Mouse (Mus musculus): ENCODE measurements around the gene Rnf224. TPM values are rescaled to one million over a fixed set of nuclear protein-coding genes. Genes with fewer than 3 reads are reported as not detected.

Gene Rnf224
- polyA plus RNA-seq, 1 experiment from 2014 or later = not detected

DNA sequence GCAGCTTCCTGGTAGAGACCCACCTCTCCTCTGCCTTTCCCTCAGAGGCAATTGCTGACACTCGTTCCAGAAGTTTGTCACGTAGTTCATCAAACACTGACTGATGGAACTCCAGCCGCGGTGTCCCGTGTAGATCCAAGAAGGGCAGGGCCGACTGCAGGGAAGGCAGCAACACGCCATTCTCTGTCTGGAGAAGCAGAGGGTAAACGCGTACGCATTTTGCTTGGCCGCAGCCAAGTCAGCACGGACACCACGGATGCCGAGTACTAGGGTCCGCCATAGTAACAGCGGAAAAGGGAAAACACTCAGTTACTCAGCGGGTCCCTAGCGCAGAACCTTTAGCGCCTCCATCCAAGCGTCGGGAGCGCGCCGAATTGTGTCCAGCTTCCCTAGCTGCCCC, 25.9 kb downstream of the Rnf224 start:
- Histone ChIP-seq H3K9ac (peak overlapping the region; percentile 96), H3K27ac (replicated peaks) (peak overlapping the region; percentile 87), H3K36me3 (replicated peaks) (peaks cover 40% of the 10 kb centered on the region), H3K27me3 (peaks cover 4% of the 10 kb centered on the region; the same call in 1 of the 2 replicates), H3K4me3 (replicated peaks) (peak overlapping the region; percentile 95), H3K4me2 (peak overlapping the region; percentile 85), H3K4me1 (replicated peaks) (peaks cover 27% of the 10 kb centered on the region), H3K9me3 (replicated peaks) (no peaks in the 10 kb centered on the region)
- under 1% methylated on average over 24 of the region's 24 CpGs for WGBS (ENCODE audit: insufficient replicate concordance)
- peak; percentile 19 for ATAC-seq (ENCODE audit: insufficient read depth)

DNA sequence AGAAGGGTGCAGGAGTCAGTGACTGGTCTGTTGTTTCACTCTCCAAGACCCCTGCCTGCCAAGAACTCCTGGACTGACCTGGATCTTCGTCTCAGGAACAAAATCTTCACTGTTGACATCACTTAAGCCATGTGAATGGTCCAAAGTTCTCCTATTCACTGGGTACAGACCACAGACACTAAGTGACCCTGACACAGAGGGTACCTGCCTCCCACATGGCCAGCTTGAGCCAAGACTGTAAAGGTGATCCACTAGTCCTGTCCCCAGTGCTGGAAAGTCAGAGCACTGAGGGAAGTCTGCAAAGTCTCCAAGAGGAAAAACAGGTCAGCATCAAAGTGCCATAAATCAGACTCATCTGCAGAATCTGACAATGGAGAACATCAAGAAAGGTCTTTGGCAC, 29.0 kb downstream of the Rnf224 start:
- Histone ChIP-seq H3K36me3 (replicated peaks) (peaks cover 71% of the 10 kb centered on the region), H3K9ac (no peak overlapping the region), H3K4me2 (no peak overlapping the region), H3K27me3 (no peaks in the 10 kb centered on the region), H3K9me3 (replicated peaks) (no peaks in the 10 kb centered on the region), H3K4me3 (replicated peaks) (no peak overlapping the region), H3K27ac (replicated peaks) (no peak overlapping the region), H3K4me1 (replicated peaks) (peaks cover 27% of the 10 kb centered on the region)
- ATAC-seq (ENCODE audit: insufficient read depth) = no peak
- WGBS (ENCODE audit: insufficient replicate concordance) = 71% methylated on average over 1 of the region's 1 CpGs

DNA sequence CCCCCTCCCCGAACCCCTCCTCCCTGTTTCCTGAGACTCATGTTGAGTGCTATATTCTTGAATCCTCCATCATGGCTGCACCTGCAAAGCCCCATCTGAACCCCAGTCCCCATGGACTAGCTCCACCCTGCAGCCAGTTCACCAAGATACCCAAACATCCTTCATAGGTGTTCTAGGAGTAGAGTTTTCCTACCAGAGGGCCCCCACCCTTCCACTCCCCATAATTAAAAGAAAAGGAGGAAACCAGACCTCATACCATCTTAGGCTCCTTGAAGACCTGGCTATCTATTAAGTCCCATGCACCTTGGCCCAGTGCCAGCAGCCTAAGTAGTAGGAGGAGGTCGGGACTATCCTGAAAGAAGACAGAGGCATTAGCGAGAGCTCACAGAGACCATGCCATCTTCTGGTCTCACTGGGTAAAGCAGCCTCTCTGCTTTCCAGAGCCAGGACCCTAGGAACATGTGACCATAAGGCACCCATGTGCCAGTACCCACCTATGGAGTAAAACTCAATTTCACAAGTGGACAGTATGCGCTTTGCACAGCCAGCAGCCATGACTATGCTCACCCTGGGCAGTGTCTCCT, 32.9 kb downstream of the Rnf224 start:
- Histone ChIP-seq H3K27ac (replicated peaks) (no peak overlapping the region), H3K27me3 (no peaks in the 10 kb centered on the region), H3K4me3 (replicated peaks) (no peak overlapping the region), H3K4me2 (no peak overlapping the region), H3K36me3 (replicated peaks) (peaks cover 97% of the 10 kb centered on the region), H3K9me3 (replicated peaks) (no peaks in the 10 kb centered on the region), H3K9ac (no peak overlapping the region), H3K4me1 (replicated peaks) (peaks cover 2% of the 10 kb centered on the region; the same call in 1 of the 2 replicates)
- ATAC-seq (ENCODE audit: insufficient read depth) = 0 out of 2 replicates have a peak, but pooled peaks have one; percentile 27
- 52% methylated on average over 4 of the region's 4 CpGs for WGBS (ENCODE audit: insufficient replicate concordance)

DNA sequence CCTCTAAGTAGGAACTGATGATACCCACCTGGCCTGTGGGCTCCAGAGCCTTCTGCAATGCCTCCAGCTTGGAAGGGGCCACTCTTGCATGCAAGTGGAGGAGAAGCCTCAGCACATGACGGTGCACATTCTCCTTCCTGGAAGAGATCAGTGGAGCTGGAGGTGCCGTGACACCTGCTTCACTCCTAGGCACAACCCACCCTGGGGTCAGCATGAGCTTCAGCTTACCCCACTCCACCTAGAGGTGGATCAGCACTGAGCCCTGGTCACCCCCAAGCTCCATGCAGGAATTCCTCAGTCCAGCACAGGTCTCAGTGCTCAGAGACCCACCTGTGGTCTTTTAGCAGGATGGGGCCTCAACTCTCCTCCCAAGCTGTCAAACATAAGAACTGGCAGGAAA, 36.0 kb downstream of the Rnf224 start:
- H3K4me2 ChIP-seq = no peak overlapping the region
- no peaks in the 10 kb centered on the region for H3K27me3 ChIP-seq
- H3K27ac ChIP-seq (replicated peaks) = no peak overlapping the region
- ATAC-seq (ENCODE audit: insufficient read depth) = no peak
- H3K36me3 ChIP-seq (replicated peaks) = peaks cover 68% of the 10 kb centered on the region
- no peak overlapping the region for H3K9ac ChIP-seq
- no peak overlapping the region for H3K4me3 ChIP-seq (replicated peaks)
- peaks cover 25% of the 10 kb centered on the region for H3K4me1 ChIP-seq (replicated peaks)
- no peaks in the 10 kb centered on the region for H3K9me3 ChIP-seq (replicated peaks)
- 80% methylated on average over 2 of the region's 2 CpGs for WGBS (ENCODE audit: insufficient replicate concordance)

DNA sequence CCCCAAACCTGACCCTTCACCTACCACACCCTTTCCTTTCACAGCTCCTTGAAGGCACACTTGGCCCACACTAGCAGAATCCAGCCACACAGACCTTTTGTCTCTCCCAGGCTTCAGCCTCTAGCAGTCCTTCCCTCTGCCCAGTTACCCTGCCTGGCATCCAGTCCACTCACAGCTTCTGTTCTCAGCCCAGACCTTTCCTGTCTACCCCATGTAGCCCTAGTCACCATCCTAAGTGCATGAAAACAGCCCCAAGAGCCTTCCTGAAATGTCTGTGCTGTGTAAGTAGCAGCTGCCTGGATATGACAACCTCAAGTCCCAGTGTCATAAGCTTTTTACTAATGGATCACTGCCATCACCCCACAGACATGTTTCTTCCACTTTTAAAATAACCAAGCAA, 38.6 kb downstream of the Rnf224 start:
- peaks cover 6% of the 10 kb centered on the region; the same call in 1 of the 2 replicates for H3K27me3 ChIP-seq
- no peak for ATAC-seq (ENCODE audit: insufficient read depth)
- H3K4me3 ChIP-seq (replicated peaks) = no peak overlapping the region
- no peaks in the 10 kb centered on the region for H3K9me3 ChIP-seq (replicated peaks)
- no peak overlapping the region for H3K4me2 ChIP-seq
- H3K4me1 ChIP-seq (replicated peaks) = peaks cover 52% of the 10 kb centered on the region
- peaks cover 42% of the 10 kb centered on the region for H3K36me3 ChIP-seq (replicated peaks)
- no peak overlapping the region for H3K9ac ChIP-seq
- H3K27ac ChIP-seq (replicated peaks) = peak overlapping the region; percentile 77

DNA sequence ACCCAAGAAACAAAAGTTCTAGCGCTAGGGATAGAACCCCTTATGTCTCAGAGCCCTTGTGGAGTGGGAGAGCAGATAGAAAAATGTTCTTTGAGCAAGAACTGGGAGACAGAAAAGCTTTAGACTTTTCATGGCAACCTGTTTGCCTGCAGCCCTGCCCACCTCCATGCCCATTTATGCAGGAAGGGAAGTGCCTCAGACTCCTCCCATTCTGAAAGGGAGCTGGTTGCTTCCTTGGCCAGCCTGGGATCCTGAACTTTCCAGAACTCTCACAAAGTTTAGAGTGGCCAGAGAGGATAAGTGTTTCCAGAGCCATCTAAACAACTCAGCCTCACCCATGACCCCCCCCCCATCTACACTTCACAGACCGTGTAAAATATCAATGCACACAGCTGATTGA, 39.4 kb downstream of the Rnf224 start:
- Histone ChIP-seq H3K36me3 (replicated peaks) (peaks cover 34% of the 10 kb centered on the region), H3K4me2 (peak overlapping the region; percentile 84), H3K4me3 (replicated peaks) (peak overlapping the region; percentile 60; the same call in 1 of the 2 replicates), H3K9me3 (replicated peaks) (no peaks in the 10 kb centered on the region), H3K27me3 (peaks cover 6% of the 10 kb centered on the region; the same call in 1 of the 2 replicates), H3K9ac (no peak overlapping the region), H3K4me1 (replicated peaks) (peaks cover 54% of the 10 kb centered on the region), H3K27ac (replicated peaks) (peak overlapping the region; percentile 77)
- ATAC-seq (ENCODE audit: insufficient read depth) = no peak
- 16% methylated on average over 2 of the region's 2 CpGs for WGBS (ENCODE audit: insufficient replicate concordance)

DNA sequence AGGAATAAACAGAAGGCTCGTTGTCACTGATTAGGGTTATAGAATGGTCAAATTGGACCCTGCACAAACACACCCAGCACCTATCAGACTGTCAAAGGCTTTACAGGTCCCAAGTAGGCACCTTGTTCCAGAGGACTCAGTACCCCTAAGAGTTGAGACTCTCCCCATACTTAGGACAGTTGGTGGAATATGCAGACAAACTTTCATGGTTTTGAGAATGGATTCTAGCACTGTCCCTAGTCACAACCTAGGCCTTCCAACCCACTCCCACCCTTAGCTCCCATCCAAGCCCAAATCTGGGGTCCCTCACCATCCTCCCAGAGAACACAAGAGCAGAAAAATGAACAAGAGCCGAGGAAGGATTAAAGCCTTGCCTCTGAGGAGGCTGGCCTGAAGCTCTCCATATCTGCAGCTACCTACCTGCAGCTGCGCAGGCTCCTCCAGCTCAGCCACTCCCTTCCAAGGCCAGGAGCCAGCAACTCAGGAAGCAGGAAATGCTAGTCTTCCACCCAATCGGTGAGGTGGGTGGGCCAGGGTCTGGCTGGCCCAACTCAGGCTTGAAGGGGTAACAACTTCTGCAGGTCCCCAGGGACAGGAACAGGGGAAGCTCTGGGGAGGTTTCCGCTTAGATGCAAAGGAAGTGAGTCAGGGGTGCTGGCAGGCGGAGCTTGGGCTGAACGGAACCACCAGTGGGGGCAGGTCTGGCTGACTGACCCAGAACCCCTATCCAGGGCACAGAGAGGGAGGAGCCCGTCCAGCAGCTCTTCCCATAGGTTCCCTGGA, 40.2 kb downstream of the Rnf224 start, which contains the start of gene Tor4a:
Gene Tor4a (minus strand): TSS at position 715 of the 783 bp plus-strand sequence.
- Histone ChIP-seq H3K9ac (peak within 1 kb of the TSS; percentile 50), H3K36me3 (replicated peaks) (peaks cover 26% of the 10 kb centered on the region), H3K4me2 (peak within 1 kb of the TSS; percentile 84), H3K4me1 (replicated peaks) (peaks cover 54% of the 10 kb centered on the region), H3K27me3 (peaks cover 6% of the 10 kb centered on the region; the same call in 1 of the 2 replicates), H3K27ac (replicated peaks) (peak within 1 kb of the TSS; percentile 77), H3K9me3 (replicated peaks) (no peaks in the 10 kb centered on the region), H3K4me3 (replicated peaks) (peak within 1 kb of the TSS; percentile 60)
- ATAC-seq (ENCODE audit: insufficient read depth) = peak; percentile 58
- 4% methylated on average over 8 of the region's 8 CpGs for WGBS (ENCODE audit: insufficient replicate concordance)

DNA sequence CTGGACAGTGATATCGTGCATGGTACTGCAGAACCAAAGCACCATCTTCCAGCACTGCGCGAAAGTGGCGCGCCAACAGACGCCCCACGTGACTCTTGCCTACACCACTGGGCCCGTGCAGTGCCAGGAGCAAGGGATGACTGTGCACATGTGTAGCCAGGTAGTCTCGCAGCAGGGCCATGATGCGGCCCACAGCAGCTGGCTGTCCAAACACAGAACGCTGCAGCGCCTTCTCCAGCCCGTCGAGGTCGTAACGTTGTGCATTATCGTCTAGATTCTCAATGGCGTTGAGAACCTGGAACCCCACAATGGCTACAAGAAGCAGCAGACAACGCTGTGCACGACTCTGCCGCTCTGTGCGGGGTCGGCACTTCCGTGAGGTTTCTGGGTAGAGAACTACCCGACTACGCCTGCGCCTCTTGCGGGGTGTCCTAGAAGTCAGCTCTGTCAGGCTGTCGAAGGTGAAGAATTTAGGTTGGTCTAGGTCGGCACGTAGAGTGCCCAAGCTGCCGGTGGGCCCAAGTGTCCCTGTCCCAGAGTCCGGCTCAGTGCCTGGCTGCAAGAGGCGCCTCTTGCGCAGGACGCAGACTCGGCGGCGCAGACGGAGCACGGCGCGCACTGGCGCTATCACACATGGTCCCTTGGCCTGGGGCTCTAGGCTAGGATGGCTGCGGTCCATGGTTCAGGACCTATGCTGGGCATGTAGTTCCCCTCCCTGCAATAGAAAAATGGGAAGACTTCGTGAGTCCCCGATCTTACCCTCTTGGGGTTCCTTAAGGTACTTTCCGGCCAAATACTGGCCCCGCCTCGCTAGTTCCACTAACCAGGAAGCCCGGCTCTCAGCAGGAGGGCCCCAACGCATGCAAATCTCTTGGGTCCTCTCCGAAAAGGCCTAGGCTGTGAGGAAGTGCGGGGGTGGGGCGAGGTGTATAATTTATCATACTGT, 41.1 kb downstream of the Rnf224 start:
- peaks cover 17% of the 10 kb centered on the region for H3K36me3 ChIP-seq (replicated peaks)
- H3K4me2 ChIP-seq = peak overlapping the region; percentile 84
- H3K9me3 ChIP-seq (replicated peaks) = no peaks in the 10 kb centered on the region
- peak overlapping the region; percentile 77 for H3K27ac ChIP-seq (replicated peaks)
- peak; percentile 61 for ATAC-seq (ENCODE audit: insufficient read depth)
- peak overlapping the region; percentile 60 for H3K4me3 ChIP-seq (replicated peaks)
- H3K4me1 ChIP-seq (replicated peaks) = peaks cover 57% of the 10 kb centered on the region
- 5% methylated on average over 55 of the region's 55 CpGs for WGBS (ENCODE audit: insufficient replicate concordance)
- peaks cover 6% of the 10 kb centered on the region; the same call in 1 of the 2 replicates for H3K27me3 ChIP-seq
- peak overlapping the region; percentile 50 for H3K9ac ChIP-seq

DNA sequence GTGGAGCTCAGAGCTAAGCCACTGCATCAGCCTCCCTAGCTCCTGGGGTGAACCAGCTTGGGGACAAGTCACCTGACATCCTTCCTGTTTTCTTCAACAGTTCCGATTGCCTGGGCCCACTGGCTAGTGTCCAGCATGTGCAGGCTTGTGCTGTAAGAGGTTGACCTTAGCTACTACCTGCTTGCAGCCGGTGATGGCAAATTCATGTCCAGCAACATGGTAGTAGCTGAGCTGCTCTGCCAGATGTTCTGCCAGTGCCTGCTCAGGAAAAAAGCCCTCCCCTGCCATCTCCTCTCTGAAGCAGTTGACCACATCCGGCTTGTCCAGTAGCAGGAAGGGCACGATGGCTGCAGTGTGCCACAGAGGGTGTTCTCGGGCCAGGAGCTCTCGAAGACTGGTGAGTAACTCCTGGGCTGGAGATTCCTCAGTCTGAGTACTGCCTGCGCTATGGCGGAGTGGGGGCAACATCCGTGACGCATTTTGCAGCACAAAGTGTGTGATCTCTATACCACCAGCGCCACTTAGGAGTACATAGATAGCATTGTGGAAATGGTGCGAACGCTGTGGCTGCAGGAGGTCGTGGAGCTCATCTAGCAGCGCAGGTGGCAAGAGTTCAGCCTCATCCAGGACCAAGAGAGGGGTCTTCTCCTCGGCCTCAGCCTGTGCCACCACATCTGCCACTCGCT, 42.0 kb downstream of the Rnf224 start:
- Histone ChIP-seq H3K4me2 (peak overlapping the region; percentile 84), H3K36me3 (replicated peaks) (peaks cover 8% of the 10 kb centered on the region), H3K4me3 (replicated peaks) (peak overlapping the region; percentile 60), H3K27ac (replicated peaks) (peak overlapping the region; percentile 77), H3K9me3 (replicated peaks) (no peaks in the 10 kb centered on the region), H3K4me1 (replicated peaks) (peaks cover 57% of the 10 kb centered on the region), H3K9ac (peak overlapping the region; percentile 50), H3K27me3 (peaks cover 6% of the 10 kb centered on the region; the same call in 1 of the 2 replicates)
- WGBS (ENCODE audit: insufficient replicate concordance) = 28% methylated on average over 17 of the region's 17 CpGs
- no peak for ATAC-seq (ENCODE audit: insufficient read depth)

DNA sequence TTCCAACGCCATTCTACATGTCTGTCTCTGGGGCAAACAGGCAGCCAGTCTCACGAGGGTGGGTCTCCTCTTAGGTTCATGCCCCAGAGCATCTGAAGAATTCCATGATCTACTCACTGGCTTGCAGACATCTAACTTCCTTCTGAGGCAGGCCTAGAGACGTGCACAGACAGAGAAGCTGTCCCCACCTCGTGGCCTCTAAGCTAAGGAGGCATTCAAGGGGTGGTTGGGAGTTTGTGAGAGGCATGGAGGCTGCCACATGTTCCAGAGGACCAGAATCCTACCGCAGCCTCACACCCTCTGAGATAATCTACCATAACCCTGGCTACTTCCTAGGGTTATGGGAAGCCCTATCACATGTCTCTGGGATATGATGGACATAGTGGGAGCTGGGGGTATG, 42.6 kb downstream of the Rnf224 start:
- H3K4me1 ChIP-seq (replicated peaks) = peaks cover 57% of the 10 kb centered on the region
- no peaks in the 10 kb centered on the region for H3K9me3 ChIP-seq (replicated peaks)
- H3K27ac ChIP-seq (replicated peaks) = peak overlapping the region; percentile 77; the same call in 1 of the 2 replicates
- WGBS (ENCODE audit: insufficient replicate concordance) = 18% methylated on average over 5 of the region's 5 CpGs
- peak overlapping the region; percentile 84 for H3K4me2 ChIP-seq
- no peak overlapping the region; the same call in 1 of the 2 replicates for H3K9ac ChIP-seq
- H3K4me3 ChIP-seq (replicated peaks) = no peak overlapping the region
- ATAC-seq (ENCODE audit: insufficient read depth) = no peak
- peaks cover 6% of the 10 kb centered on the region; the same call in 1 of the 2 replicates for H3K27me3 ChIP-seq
- H3K36me3 ChIP-seq (replicated peaks) = 0 out of 2 replicates have a peak, but pooled peaks cover 2% of the 10 kb centered on the region

All from liver, embryonic 15.5 days (tissue).